Mouse (Mus musculus) heart, embryonic 11.5 days (tissue): Measurements from ENCODE around the gene Arid1b. TPM values are rescaled to one million over a fixed set of nuclear protein-coding genes. Genes with fewer than 3 reads are reported as not detected.

Experiments used
- ATAC-seq: fragments of 200-750 bp; cut with Nextera tagmentation; replicated peaks from 2 replicates; pipeline ENCODE4 v1.8.0; 2017; ENCODE audit warnings: moderate library complexity; ENCODE audit not compliant: insufficient number of reproducible peaks, low FRiP score, low TSS enrichment
- H3K27ac ChIP-seq: fragments of 300-500 bp; sonication (generic); 2 replicates; pipeline ENCODE4 v1.5.1; 2014; ENCODE audit warnings: mild to moderate bottlenecking, low read depth, low read length
- H3K27me3 ChIP-seq: fragments of 300-500 bp; sonication (generic); 2 replicates; pipeline ENCODE4 v1.6.1; 2014; ENCODE audit warnings: mild to moderate bottlenecking, low read length, mixed read lengths; ENCODE audit not compliant: control insufficient read depth, insufficient read depth
- H3K36me3 ChIP-seq: fragments of 300-500 bp; sonication (generic); 2 replicates; pipeline ENCODE4 v1.6.1; 2014; ENCODE audit warnings: mild to moderate bottlenecking, low read length, moderate library complexity, mixed read lengths; ENCODE audit not compliant: control insufficient read depth, insufficient read depth
- H3K4me1 ChIP-seq: fragments of 300-500 bp; sonication (generic); 2 replicates; pipeline ENCODE4 v1.6.1; 2014; ENCODE audit warnings: low read length; ENCODE audit not compliant: control insufficient read depth, insufficient read depth
- H3K4me2 ChIP-seq: fragments of 300-500 bp; sonication (generic); 2 replicates; pipeline ENCODE4 v1.6.1; 2014; ENCODE audit warnings: mild to moderate bottlenecking, moderate library complexity
- H3K4me3 ChIP-seq: fragments of 300-500 bp; sonication (generic); 2 replicates; pipeline ENCODE4 v1.5.1; 2014; ENCODE audit warnings: low read depth, low read length
- H3K9ac ChIP-seq: fragments of 300-500 bp; sonication (generic); 2 replicates; pipeline ENCODE4 v1.6.1; 2014; ENCODE audit warnings: mild to moderate bottlenecking, low read depth, low read length, moderate library complexity
- H3K9me3 ChIP-seq: fragments of 300-500 bp; sonication (generic); replicated peaks from 2 replicates; pipeline ENCODE4 v1.6.1; 2016; ENCODE audit warnings: low read length; ENCODE audit not compliant: control insufficient read depth
- WGBS: fragments of 180-500 bp; shearing (Covaris S2); extraction: QIAGEN DNeasy Blood & Tissue Kit; methylation state at CpG from one replicate; pipeline ENCODE4 v1.1.7; 2014; ENCODE audit not compliant: insufficient replicate concordance; 5-methylcytosine and 5-hydroxymethylcytosine counted together
- polyA plus RNA-seq: library from polyadenylated mRNA; unstranded; fragments of >200 nt; fragmentation: Nextera tagmentation; extraction: Ambion mirVana; gene quantifications from 2 replicates; pipeline ENCODE4 v1.2.1, GENCODE M21; 2014

The Arid1b gene
- polyA plus RNA-seq, 1 experiment from 2014 or later, result 8.2 TPM

DNA sequence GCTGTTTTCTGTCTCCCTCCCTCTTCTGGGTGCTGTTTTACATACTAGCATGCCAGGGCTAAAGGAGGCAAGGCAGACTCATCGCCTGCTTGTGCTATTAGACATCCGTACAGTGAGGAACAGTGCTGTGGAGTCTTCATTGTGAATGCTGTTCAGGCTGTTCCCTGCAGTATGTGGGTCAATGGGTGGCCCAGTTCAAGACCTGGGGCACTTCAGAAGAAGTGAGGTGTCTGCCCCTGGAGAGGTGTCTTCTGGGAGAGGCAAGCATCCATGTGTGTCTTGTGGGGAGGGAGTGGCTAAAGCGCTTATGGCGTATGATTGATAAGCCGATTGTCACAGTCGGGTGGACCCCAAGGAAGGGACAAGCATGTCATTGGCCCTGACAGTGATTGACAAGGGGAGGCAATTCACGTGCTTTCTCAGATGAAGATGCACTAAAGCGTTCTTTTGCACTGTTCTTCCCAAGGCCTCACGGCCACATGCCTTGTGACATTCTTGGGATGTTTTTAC is 65.0 kb downstream of the Arid1b start:
- H3K27ac ChIP-seq, result no peak overlapping the region
- H3K4me3 ChIP-seq, result no peak overlapping the region
- 57% methylated on average over 9 of the region's 9 CpGs for WGBS
- peak overlapping the region; percentile 10; the same call in 1 of the 2 replicates for H3K4me2 ChIP-seq
- H3K9ac ChIP-seq, result no peak overlapping the region
- H3K4me1 ChIP-seq, result peaks cover 62% of the 10 kb centered on the region
- no peaks in the 10 kb centered on the region for H3K9me3 ChIP-seq
- ATAC-seq, result no peak
- H3K36me3 ChIP-seq, result no peaks in the 10 kb centered on the region
- H3K27me3 ChIP-seq, result no peaks in the 10 kb centered on the region

DNA sequence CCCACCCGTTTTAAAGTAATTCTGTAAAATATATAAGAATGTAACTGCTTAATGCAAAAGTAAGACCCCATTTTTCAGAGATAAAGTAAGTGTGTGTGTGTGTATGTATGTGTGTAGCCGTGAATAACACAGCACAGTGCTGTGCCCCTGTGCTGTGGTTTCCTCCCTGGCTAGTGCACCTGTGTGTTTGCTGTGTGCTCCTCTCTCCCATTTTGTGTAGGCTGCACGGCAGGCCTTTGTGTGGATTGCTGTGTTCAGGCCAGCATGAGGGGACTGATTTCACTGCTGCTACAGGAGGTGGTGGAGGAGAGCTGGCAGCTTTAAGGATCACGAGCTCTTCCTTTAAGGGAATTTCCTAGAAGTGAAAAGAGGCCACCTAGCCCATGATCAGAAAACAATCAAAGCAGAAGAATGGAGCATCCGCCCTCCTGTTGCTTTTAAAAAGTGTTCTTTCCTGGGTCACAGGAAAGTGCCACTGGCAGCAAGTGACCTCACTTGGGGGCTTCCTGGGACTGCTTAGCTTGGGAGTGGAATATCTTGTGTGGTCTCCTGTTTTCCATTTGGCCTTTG is 66.5 kb downstream of the Arid1b start:
- Histone ChIP-seq H3K27me3 (no peaks in the 10 kb centered on the region), H3K4me3 (no peak overlapping the region), H3K9me3 (no peaks in the 10 kb centered on the region), H3K27ac (no peak overlapping the region), H3K9ac (no peak overlapping the region), H3K4me2 (no peak overlapping the region), H3K36me3 (no peaks in the 10 kb centered on the region), H3K4me1 (peaks cover 57% of the 10 kb centered on the region)
- ATAC-seq, result no peak
- WGBS, result 62% methylated on average over 5 of the region's 5 CpGs

DNA sequence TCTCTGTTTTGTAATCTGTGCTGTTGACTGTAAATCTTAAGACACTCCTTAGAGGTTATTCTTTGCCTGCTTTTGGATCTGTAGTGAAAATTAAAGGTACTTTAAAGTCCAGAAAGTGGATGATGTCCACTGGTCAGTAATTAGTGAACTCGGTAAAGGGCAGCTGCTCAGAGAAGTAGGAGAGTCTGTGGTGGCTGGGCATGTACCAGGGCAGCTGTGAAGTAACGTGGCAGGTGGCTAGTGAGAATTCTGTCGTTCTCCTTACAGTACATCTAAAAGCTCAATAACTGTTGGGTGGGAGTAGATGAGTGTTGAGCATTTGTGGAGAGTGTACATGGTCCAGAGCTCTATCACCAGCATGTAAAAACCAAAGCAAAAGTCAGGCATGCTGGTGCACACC is 67.1 kb downstream of the Arid1b start:
- Histone ChIP-seq H3K4me1 (peaks cover 59% of the 10 kb centered on the region), H3K4me2 (no peak overlapping the region), H3K27ac (no peak overlapping the region), H3K9me3 (no peaks in the 10 kb centered on the region), H3K4me3 (no peak overlapping the region), H3K27me3 (no peaks in the 10 kb centered on the region), H3K9ac (no peak overlapping the region), H3K36me3 (no peaks in the 10 kb centered on the region)
- WGBS, result 79% methylated on average over 3 of the region's 3 CpGs
- ATAC-seq, result no peak

DNA sequence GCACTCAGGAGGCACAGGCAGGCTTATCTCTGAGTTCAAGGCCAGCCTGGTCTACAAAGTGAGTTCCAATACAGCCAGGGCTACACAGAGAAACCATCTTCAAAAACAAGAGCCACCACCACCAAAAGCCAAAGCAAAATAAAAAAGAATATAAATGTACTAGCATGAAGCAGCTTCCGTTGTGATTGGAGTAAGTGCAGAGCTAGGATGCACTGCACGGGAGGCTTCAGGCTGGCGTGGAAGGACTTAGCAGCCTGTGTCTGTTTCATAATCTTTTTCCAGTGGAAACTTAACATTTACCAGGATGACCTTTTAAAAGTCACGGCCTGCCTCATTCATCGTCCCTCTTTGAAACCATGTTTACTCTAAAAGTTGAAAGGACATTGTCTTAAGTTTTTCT is 67.5 kb downstream of the Arid1b start:
- H3K9me3 ChIP-seq, result no peaks in the 10 kb centered on the region
- no peak overlapping the region for H3K4me3 ChIP-seq
- no peak overlapping the region for H3K4me2 ChIP-seq
- ATAC-seq, result no peak
- WGBS, result 71% methylated on average over 5 of the region's 5 CpGs
- no peak overlapping the region for H3K27ac ChIP-seq
- no peaks in the 10 kb centered on the region for H3K36me3 ChIP-seq
- H3K27me3 ChIP-seq, result no peaks in the 10 kb centered on the region
- H3K4me1 ChIP-seq, result peaks cover 60% of the 10 kb centered on the region
- H3K9ac ChIP-seq, result no peak overlapping the region

DNA sequence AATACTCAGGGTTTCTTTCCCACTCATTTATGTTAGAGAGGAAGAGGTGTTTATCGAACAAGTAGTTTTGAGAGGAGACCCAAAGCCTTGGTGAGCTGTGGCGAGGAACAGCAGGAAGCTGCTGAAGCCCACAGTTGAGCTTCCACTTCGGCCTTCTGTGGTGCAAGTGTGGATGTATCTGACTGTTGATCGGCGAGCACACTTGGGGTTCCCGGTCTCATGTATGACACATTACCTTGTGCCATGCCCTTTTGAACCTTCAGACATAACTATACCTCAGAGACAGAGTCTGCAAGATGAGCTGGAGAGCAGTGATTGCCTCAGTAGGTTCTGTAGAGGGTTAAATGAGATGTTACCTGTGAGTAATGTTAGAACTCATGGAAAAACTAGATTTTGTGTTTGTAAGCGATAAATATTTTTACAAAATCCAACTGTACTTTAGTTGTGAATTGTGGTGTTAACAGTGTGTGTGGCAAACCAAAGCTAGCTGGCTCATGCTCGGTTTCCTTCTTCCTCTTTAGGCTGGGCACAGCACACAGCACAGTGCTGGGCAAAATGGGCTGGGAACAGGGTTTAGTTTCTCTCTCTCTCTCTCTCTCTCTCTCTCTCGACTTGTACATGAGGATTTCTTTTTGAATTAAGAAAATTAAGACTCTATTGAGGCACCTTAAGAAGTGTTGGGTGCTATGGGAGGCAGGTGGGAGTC is 69.5 kb downstream of the Arid1b start:
- Histone ChIP-seq H3K27me3 (no peaks in the 10 kb centered on the region), H3K9ac (no peak overlapping the region), H3K4me3 (no peak overlapping the region), H3K4me2 (no peak overlapping the region), H3K4me1 (peaks cover 58% of the 10 kb centered on the region), H3K27ac (no peak overlapping the region), H3K9me3 (no peaks in the 10 kb centered on the region), H3K36me3 (no peaks in the 10 kb centered on the region)
- WGBS, result 86% methylated on average over 9 of the region's 9 CpGs
- ATAC-seq, result no peak

DNA sequence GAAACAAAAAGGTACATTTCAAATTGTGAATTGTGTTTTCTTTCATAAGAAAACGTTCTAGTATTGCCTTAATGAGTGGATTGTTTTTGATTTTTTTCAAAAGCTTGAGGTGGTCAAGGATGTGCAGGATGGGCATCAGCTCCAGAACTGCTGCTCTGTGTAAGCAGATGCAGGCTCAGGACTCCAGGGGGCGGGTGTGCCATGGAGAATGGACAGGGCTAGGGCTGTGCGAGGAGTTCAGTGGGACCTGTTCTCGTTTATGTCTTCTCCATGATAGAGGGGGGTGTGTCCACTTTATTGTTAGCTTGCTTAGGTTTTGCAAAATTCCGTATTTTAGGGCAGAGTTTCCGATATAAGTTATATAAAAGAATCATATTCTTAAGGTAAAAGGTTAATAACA is 70.6 kb downstream of the Arid1b start:
- no peak for ATAC-seq
- 72% methylated on average over 6 of the region's 6 CpGs for WGBS
- no peak overlapping the region for H3K4me3 ChIP-seq
- H3K9me3 ChIP-seq, result no peaks in the 10 kb centered on the region
- peaks cover 59% of the 10 kb centered on the region for H3K4me1 ChIP-seq
- H3K36me3 ChIP-seq, result no peaks in the 10 kb centered on the region
- no peak overlapping the region for H3K9ac ChIP-seq
- no peak overlapping the region for H3K27ac ChIP-seq
- no peak overlapping the region for H3K4me2 ChIP-seq
- H3K27me3 ChIP-seq, result no peaks in the 10 kb centered on the region

DNA sequence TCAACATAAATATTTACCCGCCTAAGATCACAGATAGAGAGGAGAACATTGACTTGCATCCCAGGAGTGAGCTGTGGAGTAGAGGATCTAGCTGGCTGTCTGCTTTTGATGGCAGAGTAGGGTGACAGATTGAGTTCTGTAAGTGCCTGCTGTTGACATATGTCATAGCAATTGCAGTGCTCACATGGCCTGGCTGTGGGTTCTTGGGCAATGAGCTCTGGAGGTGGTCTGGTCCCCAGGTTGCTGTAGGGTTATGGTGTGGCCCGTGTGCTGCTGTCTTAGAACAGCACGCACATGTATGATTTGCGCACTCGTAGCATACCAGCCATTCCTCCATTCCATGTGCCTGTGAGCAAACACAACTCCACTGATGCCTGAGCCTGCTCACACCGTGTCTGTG is 71.1 kb downstream of the Arid1b start:
- Histone ChIP-seq H3K27ac (no peak overlapping the region), H3K4me3 (no peak overlapping the region), H3K4me1 (peaks cover 59% of the 10 kb centered on the region), H3K9me3 (no peaks in the 10 kb centered on the region), H3K27me3 (no peaks in the 10 kb centered on the region), H3K36me3 (no peaks in the 10 kb centered on the region), H3K4me2 (0 out of 2 replicates have a peak overlapping the region, but pooled peaks have one; percentile 4), H3K9ac (no peak overlapping the region)
- ATAC-seq, result no peak
- WGBS, result 71% methylated on average over 6 of the region's 6 CpGs

DNA sequence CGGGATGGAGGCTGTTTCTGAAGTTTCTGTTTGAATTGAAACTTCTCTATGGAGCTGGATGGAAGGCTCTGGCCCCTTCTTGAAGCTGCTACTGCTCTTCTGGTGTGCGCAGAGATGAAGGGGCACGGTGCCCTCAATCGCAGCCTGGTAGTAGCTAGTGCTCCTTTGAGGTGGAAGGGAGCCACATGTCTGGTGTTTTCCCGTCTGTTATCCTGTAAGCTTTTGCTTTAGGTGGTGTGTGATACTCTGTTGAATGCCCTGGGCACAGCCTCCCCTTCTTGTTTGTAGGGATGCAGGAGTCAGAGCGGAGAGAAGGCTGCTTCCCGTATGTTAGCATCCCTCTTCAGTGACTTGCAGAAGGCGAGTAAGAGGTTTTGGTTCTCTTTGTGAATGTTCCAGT is 72.7 kb downstream of the Arid1b start:
- Histone ChIP-seq H3K27me3 (no peaks in the 10 kb centered on the region), H3K27ac (no peak overlapping the region), H3K9me3 (no peaks in the 10 kb centered on the region), H3K4me1 (peaks cover 53% of the 10 kb centered on the region), H3K4me3 (no peak overlapping the region), H3K4me2 (no peak overlapping the region), H3K36me3 (no peaks in the 10 kb centered on the region), H3K9ac (no peak overlapping the region)
- WGBS, result 84% methylated on average over 8 of the region's 8 CpGs
- no peak for ATAC-seq

DNA sequence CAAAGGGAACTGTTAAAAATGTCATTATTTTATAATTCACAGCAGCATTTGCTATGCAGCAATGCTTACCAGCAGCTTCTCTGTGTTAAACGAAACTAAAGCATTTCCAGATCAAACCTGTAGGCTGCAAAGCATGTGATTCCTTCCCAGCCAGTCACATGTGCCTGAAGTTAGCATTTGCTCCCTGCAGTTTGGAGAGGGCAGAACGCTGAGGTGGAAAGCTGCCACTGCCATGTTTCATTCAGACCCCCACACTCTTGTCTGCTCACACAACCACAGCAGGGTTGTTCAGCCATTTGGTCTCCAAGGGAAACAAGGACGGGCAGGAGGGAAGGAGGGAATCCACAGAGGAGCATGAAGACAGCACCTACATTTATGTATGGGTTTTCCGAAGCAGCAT is 73.1 kb downstream of the Arid1b start:
- Histone ChIP-seq H3K36me3 (no peaks in the 10 kb centered on the region), H3K9ac (no peak overlapping the region), H3K27ac (no peak overlapping the region), H3K27me3 (no peaks in the 10 kb centered on the region), H3K9me3 (no peaks in the 10 kb centered on the region), H3K4me1 (peaks cover 49% of the 10 kb centered on the region), H3K4me3 (no peak overlapping the region), H3K4me2 (no peak overlapping the region)
- WGBS, result 67% methylated on average over 4 of the region's 4 CpGs
- ATAC-seq, result no peak
